8 mouse cellular contexts compared by ENCODE assay signal in the genomic region with DNA sequence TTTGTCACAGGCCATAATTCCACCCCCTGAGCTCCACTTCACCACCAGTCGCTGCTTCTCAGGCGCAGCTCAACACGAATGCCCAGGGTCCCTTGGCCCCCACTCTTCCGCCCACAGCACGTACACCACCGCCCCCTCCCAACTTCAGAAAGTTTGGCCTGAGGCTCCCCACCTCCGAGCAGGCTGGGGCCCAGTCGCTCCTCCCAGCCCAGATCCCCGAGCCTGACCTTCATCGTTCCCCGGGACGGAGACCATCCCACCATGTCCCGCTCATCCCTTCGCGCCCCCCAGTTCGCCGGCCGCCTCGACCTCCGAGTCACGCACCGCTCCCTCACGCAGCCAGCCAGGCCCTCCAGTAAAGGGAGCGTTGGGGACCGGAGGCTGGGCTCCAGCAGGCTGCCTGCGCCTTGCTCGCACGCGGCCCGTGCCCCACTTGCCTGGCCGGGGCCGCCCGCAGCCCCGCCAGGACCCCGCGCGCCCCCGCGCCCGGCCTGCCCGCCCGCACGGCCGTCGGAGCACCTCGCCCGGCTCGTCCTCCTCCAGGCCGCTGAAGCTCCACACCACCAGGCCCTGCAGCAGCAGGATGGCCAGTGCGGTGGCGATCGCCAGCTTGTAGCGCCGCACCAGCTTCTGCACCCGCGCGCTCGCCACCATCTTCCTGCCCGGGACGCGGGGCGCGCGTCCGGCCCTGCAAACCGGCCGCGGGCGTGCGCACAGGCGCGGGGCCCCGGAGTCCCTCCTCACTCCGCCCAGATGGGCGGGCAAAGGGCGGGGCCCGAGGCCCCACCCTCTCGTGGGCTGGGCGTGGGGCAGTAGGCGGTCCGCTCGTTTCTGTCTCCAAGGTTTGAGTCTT. TPM values are rescaled to one million over a fixed set of nuclear protein-coding genes. Genes with fewer than 3 reads are reported as not detected.
DNase-seq lines count a peak whose midpoint lies in the region; ATAC-seq lines count a peak whose summit lies in the region.

A gene (minus strand): TSS at position 762 of the 853 bp plus-strand sequence.

- H3K27ac ChIP-seq in forebrain, embryonic 11.5 days (ENCODE audit: low read depth, low read length) = peak within 1 kb of the TSS; percentile 72
- peak within 1 kb of the TSS; percentile 75 for H3K27ac ChIP-seq in heart, embryonic 16.5 days (ENCODE audit: low read length)
- peak within 1 kb of the TSS; percentile 48 for H3K27ac ChIP-seq in liver, embryonic 15.5 days (replicated peaks)
- H3K27ac ChIP-seq in neural tube, embryonic 12.5 days = peak within 1 kb of the TSS; percentile 82

- peak within 1 kb of the TSS; percentile 96 for H3K9ac ChIP-seq in forebrain, embryonic 11.5 days (ENCODE audit: low read length)
- peak within 1 kb of the TSS; percentile 91 for H3K9ac ChIP-seq in heart, embryonic 16.5 days (ENCODE audit: low read length)
- H3K9ac ChIP-seq in liver, embryonic 15.5 days = peak within 1 kb of the TSS; percentile 87
- H3K9ac ChIP-seq in neural tube, embryonic 12.5 days = peak within 1 kb of the TSS; percentile 92

- ATAC-seq in forebrain, embryonic 11.5 days (replicated peaks; ENCODE audit: low FRiP score) = peak; percentile 94
- ATAC-seq in heart, embryonic 16.5 days (replicated peaks; ENCODE audit: extremely low read depth, insufficient read depth, low FRiP score) = peak; percentile 97
- ATAC-seq in liver, embryonic 15.5 days (ENCODE audit: insufficient read depth) = peak; percentile 92
- peak; percentile 94 for ATAC-seq in neural tube, embryonic 12.5 days (ENCODE audit: low FRiP score, low read depth)

- H3K9me3 ChIP-seq in forebrain, embryonic 11.5 days (ENCODE audit: control insufficient read depth, low read length) = no peaks in the 10 kb centered on the region
- 0 out of 2 replicates have a peak, but pooled peaks cover 2% of the 10 kb centered on the region for H3K9me3 ChIP-seq in heart, embryonic 16.5 days (replicated peaks; ENCODE audit: control insufficient read depth, low read length)
- H3K9me3 ChIP-seq in liver, embryonic 15.5 days (replicated peaks) = 0 out of 2 replicates have a peak, but pooled peaks cover 3% of the 10 kb centered on the region
- no peaks in the 10 kb centered on the region for H3K9me3 ChIP-seq in neural tube, embryonic 12.5 days

- peaks cover 7% of the 10 kb centered on the region for H3K4me1 ChIP-seq in forebrain, embryonic 11.5 days (replicated peaks; ENCODE audit: control insufficient read depth, insufficient read depth, low read length)
- H3K4me1 ChIP-seq in heart, embryonic 16.5 days (ENCODE audit: control insufficient read depth, insufficient read depth, low read length) = peaks cover 17% of the 10 kb centered on the region
- peaks cover 19% of the 10 kb centered on the region for H3K4me1 ChIP-seq in liver, embryonic 15.5 days (replicated peaks)
- peaks cover 21% of the 10 kb centered on the region for H3K4me1 ChIP-seq in neural tube, embryonic 12.5 days

- DNase-seq in CD8-positive naive resting alpha-beta T cell, adult 2 months (ENCODE audit: low read depth in 2 of 2, low spot score in 2 of 2) = peak; percentile 87 to 91
- peak; percentile 82 for DNase-seq in c-Kit-positive CD71-negative TER-119-negative erythroid progenitor cells, embryonic 14.5 days (ENCODE audit: low read depth)
- DNase-seq in forebrain, embryonic 11.5 days (ENCODE audit: low spot score) = peak; percentile 95
- peak; percentile 91 to 96 for DNase-seq in kidney, postnatal 36 days
- DNase-seq in telencephalon, adult 2 months (ENCODE audit: low read depth, low spot score) = peak; percentile 67

- under 1% methylated on average over 77 of the region's 82 CpGs for WGBS in forebrain, embryonic 11.5 days
- under 1% methylated on average over 80 of the region's 82 CpGs for WGBS in heart, embryonic 16.5 days
- under 1% methylated on average over 81 of the region's 82 CpGs for WGBS in liver, embryonic 15.5 days (ENCODE audit: insufficient replicate concordance)
- WGBS in neural tube, embryonic 12.5 days = under 1% methylated on average over 81 of the region's 82 CpGs

- no peaks in the 10 kb centered on the region for H3K27me3 ChIP-seq in forebrain, embryonic 11.5 days (ENCODE audit: control insufficient read depth, insufficient read depth, low read length)
- H3K27me3 ChIP-seq in heart, embryonic 16.5 days (ENCODE audit: control insufficient read depth, insufficient read depth, low read length) = no peaks in the 10 kb centered on the region
- H3K27me3 ChIP-seq in liver, embryonic 15.5 days = no peaks in the 10 kb centered on the region
- no peaks in the 10 kb centered on the region for H3K27me3 ChIP-seq in neural tube, embryonic 12.5 days (replicated peaks)

- no peaks in the 10 kb centered on the region for H3K36me3 ChIP-seq in forebrain, embryonic 11.5 days (ENCODE audit: control insufficient read depth, insufficient read depth, low read length)
- peaks cover 3% of the 10 kb centered on the region; the same call in 1 of the 2 replicates for H3K36me3 ChIP-seq in heart, embryonic 16.5 days (ENCODE audit: control insufficient read depth, insufficient read depth)
- H3K36me3 ChIP-seq in liver, embryonic 15.5 days (replicated peaks) = no peaks in the 10 kb centered on the region
- no peaks in the 10 kb centered on the region; the same call in 1 of the 2 replicates for H3K36me3 ChIP-seq in neural tube, embryonic 12.5 days

- H3K4me3 ChIP-seq in forebrain, embryonic 11.5 days (ENCODE audit: low read depth, low read length) = peak within 1 kb of the TSS; percentile 90
- H3K4me3 ChIP-seq in heart, embryonic 16.5 days (ENCODE audit: low read length) = peak within 1 kb of the TSS; percentile 85
- H3K4me3 ChIP-seq in liver, embryonic 15.5 days (replicated peaks) = peak within 1 kb of the TSS; percentile 83
- peak within 1 kb of the TSS; percentile 91 for H3K4me3 ChIP-seq in neural tube, embryonic 12.5 days

- peak within 1 kb of the TSS; percentile 74 for H3K4me2 ChIP-seq in forebrain, embryonic 11.5 days (ENCODE audit: low read depth, low read length, severe bottlenecking)
- H3K4me2 ChIP-seq in heart, embryonic 16.5 days (ENCODE audit: low read depth, low read length) = peak within 1 kb of the TSS; percentile 82
- H3K4me2 ChIP-seq in liver, embryonic 15.5 days = peak within 1 kb of the TSS; percentile 88
- peak within 1 kb of the TSS; percentile 86 for H3K4me2 ChIP-seq in neural tube, embryonic 12.5 days (replicated peaks)

RNA-seq across cellular contexts. Expression of the gene that starts here (rescaled TPM):
- 18.0 and 19.8 TPM in 2 replicates for polyA plus RNA-seq in forebrain, embryonic 11.5 days (2014; fragmentation: Nextera tagmentation; extraction: Ambion mirVana)
- polyA plus RNA-seq in heart, embryonic 16.5 days (2015; fragmentation: Nextera tagmentation; extraction: Ambion mirVana) = 11.6 and 12.9 TPM in 2 replicates
- polyA plus RNA-seq in liver, embryonic 15.5 days (2015; fragmentation: Nextera tagmentation; extraction: Ambion mirVana) = 2.8 and 3.7 TPM in 2 replicates
- polyA plus RNA-seq in neural tube, embryonic 12.5 days (2016; fragmentation: Nextera tagmentation; extraction: Ambion mirVana) = 18.5 and 19.5 TPM in 2 replicates

Comparison
In these comparisons a context has a peak if more than half of its experiments do, and no peak if none do; other contexts are left out.
1. Peak in every context shown above with its lines: DNase-seq, ATAC-seq, H3K4me3 ChIP-seq and H3K27ac ChIP-seq.